Mouse (Mus musculus) heart, postnatal 0 days (tissue): Measurements from ENCODE around the gene Gm5134. TPM values are rescaled to one million over a fixed set of nuclear protein-coding genes. Genes with fewer than 3 reads are reported as not detected.

ENCODE experiments used
- ATAC-seq: fragments of 200-750 bp; cut with Nextera tagmentation; 2 replicates; pipeline ENCODE4 v1.8.0; 2017; ENCODE audit warnings: low read depth, moderate number of reproducible peaks, moderate library complexity; ENCODE audit not compliant: insufficient read depth
- DNase-seq: peaks from one replicate; pipeline ENCODE4 v3.0.0-alpha.2; 2016; ENCODE audit warnings: low spot score
- H3K27ac ChIP-seq: fragments of 300-500 bp; sonication (generic); 2 replicates; pipeline ENCODE4 v1.5.1; 2014; ENCODE audit warnings: low read depth, mild to moderate bottlenecking
- H3K27me3 ChIP-seq: fragments of 300-500 bp; sonication (generic); 2 replicates; pipeline ENCODE4 v1.6.1; 2014; ENCODE audit warnings: low read length, mixed read lengths; ENCODE audit not compliant: control insufficient read depth, insufficient read depth
- H3K36me3 ChIP-seq: fragments of 300-500 bp; sonication (generic); replicated peaks from 2 replicates; pipeline ENCODE4 v1.6.1; 2014; ENCODE audit warnings: low read length, mixed read lengths; ENCODE audit not compliant: control insufficient read depth, insufficient read depth
- H3K4me1 ChIP-seq: fragments of 300-500 bp; sonication (generic); 2 replicates; pipeline ENCODE4 v1.6.1; 2014; ENCODE audit warnings: antibody characterized with exemption; ENCODE audit not compliant: control insufficient read depth, insufficient read depth
- H3K4me2 ChIP-seq: fragments of 300-500 bp; sonication (generic); 2 replicates; pipeline ENCODE4 v1.6.1; 2014; ENCODE audit warnings: low read depth, mild to moderate bottlenecking, low read length, moderate library complexity
- H3K4me3 ChIP-seq: fragments of 300-500 bp; sonication (generic); 2 replicates; pipeline ENCODE4 v1.5.1; 2014; ENCODE audit warnings: low read depth, low read length
- H3K9ac ChIP-seq: fragments of 300-500 bp; sonication (generic); replicated peaks from 2 replicates; pipeline ENCODE4 v1.6.1; 2014; ENCODE audit warnings: low read depth, low read length, mixed read lengths
- H3K9me3 ChIP-seq: fragments of 300-500 bp; sonication (generic); replicated peaks from 2 replicates; pipeline ENCODE4 v1.6.1; 2016; ENCODE audit warnings: low read length; ENCODE audit not compliant: control insufficient read depth
- CTCF ChIP-seq: IDR thresholded peaks from 2 replicates; pipeline ENCODE4 v1.5.1; 2016; ENCODE audit warnings: antibody characterized with exemption, control low read depth, low read depth
- EP300 ChIP-seq: IDR thresholded peaks from 2 replicates; pipeline ENCODE4 v1.6.1; 2016; ENCODE audit warnings: antibody characterized with exemption, low read depth
- WGBS: fragments of 180-500 bp; shearing (Covaris S2); extraction: QIAGEN DNeasy Blood & Tissue Kit; methylation state at CpG from one replicate; pipeline ENCODE4 v1.1.7; 2014; 5-methylcytosine and 5-hydroxymethylcytosine counted together
- polyA plus RNA-seq: library from polyadenylated mRNA; unstranded; fragments of >200 nt; fragmentation: Nextera tagmentation; extraction: Ambion mirVana; gene quantifications from 2 replicates; pipeline ENCODE4 v1.2.1, GENCODE M21; 2015
- total RNA-seq: library from RNA; depleted of rRNA; stranded (reverse); fragments of >200 nt; gene quantifications from 2 replicates; pipeline ENCODE4 v1.2.3, GENCODE M21; 2014; ENCODE audit warnings: low replicate concordance

The Gm5134 gene
- total and polyA plus RNA-seq, 2 experiments from 2014 or later, result not detected

- no peaks in the 10 kb centered on the region for H3K9me3 ChIP-seq
- H3K27me3 ChIP-seq, result no peaks in the 10 kb centered on the region
- no peak overlapping the region for H3K9ac ChIP-seq
- 86% methylated on average over 5 of the region's 5 CpGs for WGBS
- no peak overlapping the region for H3K4me3 ChIP-seq
- ATAC-seq (no peak), DNase-seq (no peak)
- H3K4me2 ChIP-seq, result no peak overlapping the region
- H3K36me3 ChIP-seq, result peaks cover 26% of the 10 kb centered on the region; the same call in 1 of the 2 replicates
- TF ChIP-seq CTCF (no peak), EP300 (no peak)
- H3K4me1 ChIP-seq, result peaks cover 14% of the 10 kb centered on the region
- no peak overlapping the region for H3K27ac ChIP-seq
Measured at GRCm38 (mm10) chr10:75919026-75919425, 35.3 kb upstream of the Gm5134 start.

GRCm38 (mm10) chr10:75921026-75921725, 33.1 kb upstream of the Gm5134 start, which contains the start of gene Smarcb1:
Gene Smarcb1, minus strand, starts transcription at chr10:75921617.
- Histone ChIP-seq H3K4me1 (peaks cover 14% of the 10 kb centered on the region), H3K4me2 (peak within 1 kb of the TSS; percentile 98), H3K9me3 (no peaks in the 10 kb centered on the region), H3K4me3 (peak within 1 kb of the TSS; percentile 99), H3K36me3 (peaks cover 23% of the 10 kb centered on the region), H3K9ac (peak within 1 kb of the TSS; percentile 88), H3K27me3 (no peaks in the 10 kb centered on the region), H3K27ac (peak within 1 kb of the TSS; percentile 94)
- ATAC-seq, result peak; percentile 96
- peak; percentile 98 for DNase-seq
- TF ChIP-seq CTCF (no peak), EP300 (no peak)
- WGBS, result under 1% methylated on average over 76 of the region's 76 CpGs

GRCm38 (mm10) chr10:75921726-75922560, 32.4 kb upstream of the Gm5134 start:
- peak; percentile 27 for ATAC-seq
- H3K9me3 ChIP-seq, result no peaks in the 10 kb centered on the region
- H3K4me1 ChIP-seq, result peaks cover 14% of the 10 kb centered on the region
- H3K9ac ChIP-seq, result peak overlapping the region; percentile 88
- peak overlapping the region; percentile 98 for H3K4me2 ChIP-seq
- H3K36me3 ChIP-seq, result peaks cover 20% of the 10 kb centered on the region
- TF ChIP-seq CTCF (no peak), EP300 (no peak)
- H3K27ac ChIP-seq, result peak overlapping the region; percentile 94
- 5% methylated on average over 22 of the region's 22 CpGs for WGBS
- H3K27me3 ChIP-seq, result no peaks in the 10 kb centered on the region
- H3K4me3 ChIP-seq, result peak overlapping the region; percentile 99
- no peak for DNase-seq

GRCm38 (mm10) chr10:75924324-75924723, 30.0 kb upstream of the Gm5134 start:
- Histone ChIP-seq H3K27ac (no peak overlapping the region), H3K9me3 (no peaks in the 10 kb centered on the region), H3K36me3 (peaks cover 28% of the 10 kb centered on the region), H3K4me2 (no peak overlapping the region), H3K9ac (no peak overlapping the region), H3K4me1 (peaks cover 14% of the 10 kb centered on the region), H3K4me3 (no peak overlapping the region), H3K27me3 (no peaks in the 10 kb centered on the region)
- no peak for TF ChIP-seq CTCF
- no peak for TF ChIP-seq EP300
- DNase-seq (no peak), ATAC-seq (no peak)
- WGBS, result 64% methylated on average over 2 of the region's 2 CpGs

GRCm38 (mm10) chr10:75926396-75926795, 27.9 kb upstream of the Gm5134 start:
- Histone ChIP-seq H3K27me3 (no peaks in the 10 kb centered on the region; the same call in 1 of the 2 replicates), H3K4me2 (no peak overlapping the region), H3K36me3 (peaks cover 28% of the 10 kb centered on the region), H3K9ac (no peak overlapping the region), H3K4me3 (no peak overlapping the region), H3K27ac (no peak overlapping the region), H3K4me1 (peaks cover 19% of the 10 kb centered on the region), H3K9me3 (no peaks in the 10 kb centered on the region)
- DNase-seq (no peak), ATAC-seq (no peak)
- TF ChIP-seq CTCF (no peak), EP300 (no peak)
- WGBS, result 68% methylated on average over 13 of the region's 13 CpGs
